Mouse (Mus musculus) Patski (cell line): Measurements from ENCODE around the gene Prlr. TPM values are rescaled to one million over a fixed set of nuclear protein-coding genes. Genes with fewer than 3 reads are reported as not detected.
A peak's percentile ranks its signal among the peaks of the same experiment; 100 is the strongest.

Source experiments
- ATAC-seq: fragments of 100-300 bp; one replicate; pipeline ENCODE4 v1.8.0; 2021
- CTCF ChIA-PET: fragments of 350-600 bp; sonication (Branson Sonifier 250); formaldehyde crosslinking; loops from one replicate; lab custom pipeline; 2022; ENCODE audit warnings: inconsistent platforms; lab: Charles Lee
- POLR2A ChIA-PET: fragments of 350-600 bp; sonication (Branson Sonifier 250); formaldehyde crosslinking; loops from one replicate; lab custom pipeline; 2022; ENCODE audit warnings: antibody characterized with exemption, inconsistent platforms; lab: Charles Lee
- DNase-seq: peaks from one replicate; pipeline ENCODE4 v3.0.0-alpha.2; 2011; ENCODE audit warnings: low read depth, low spot score
- H3K27me3 ChIP-seq: fragments of 371-371 bp; one replicate; pipeline ENCODE4 v1.5.1; 2021
- CTCF ChIP-seq: fragments of 100-300 bp; IDR thresholded peaks from one replicate; pipeline ENCODE4 v1.5.1; 2021
- in situ Hi-C: fragments of 300-500 bp; cut with MboI; formaldehyde crosslinking; loops from 3 replicates; pipeline ENCODE4 v1.11.1; 2018; ENCODE audit warnings: low pct_unique_long_range_greater_than_20kb, mixed read lengths
- polyA plus RNA-seq: library from polyadenylated mRNA; unstranded; gene quantifications from one replicate; pipeline ENCODE4 v1.2.3, GENCODE M21; 2021

Prlr gene
- polyA plus RNA-seq, result not detected

GRCm38 (mm10) chr15:10177083-10177482, at the start of gene Prlr:
Prlr (plus strand) TSS chr15:10177238.
- no peaks in the 10 kb centered on the region for H3K27me3 ChIP-seq
- ChIA-PET POLR2A (no interaction called here), CTCF (no interaction called here)
- DNase-seq, result no peak
- no peak for TF ChIP-seq CTCF
- in situ Hi-C loops, result no loop called here
- ATAC-seq, result no peak

DNA sequence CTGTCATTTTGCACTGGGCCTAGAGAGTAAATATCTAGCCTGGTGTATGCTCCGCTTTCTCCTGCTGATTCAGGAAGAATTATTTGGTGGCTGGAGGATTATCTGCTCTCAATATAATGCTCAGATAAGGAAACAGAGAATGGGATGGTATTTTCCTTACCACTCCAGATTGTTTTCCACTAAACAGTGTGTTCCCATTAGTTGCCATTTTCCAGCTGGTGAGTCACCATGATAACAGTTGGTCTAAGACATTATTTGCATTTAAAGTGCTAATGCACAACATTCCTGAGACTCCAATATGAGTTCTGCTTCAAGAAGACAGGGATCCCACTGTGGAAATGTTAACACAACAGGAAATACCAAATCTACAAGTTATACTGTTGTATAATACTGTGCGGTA, 43.3 kb upstream of the Prlr start:
- ChIA-PET CTCF (no interaction called here), POLR2A (no interaction called here)

DNA sequence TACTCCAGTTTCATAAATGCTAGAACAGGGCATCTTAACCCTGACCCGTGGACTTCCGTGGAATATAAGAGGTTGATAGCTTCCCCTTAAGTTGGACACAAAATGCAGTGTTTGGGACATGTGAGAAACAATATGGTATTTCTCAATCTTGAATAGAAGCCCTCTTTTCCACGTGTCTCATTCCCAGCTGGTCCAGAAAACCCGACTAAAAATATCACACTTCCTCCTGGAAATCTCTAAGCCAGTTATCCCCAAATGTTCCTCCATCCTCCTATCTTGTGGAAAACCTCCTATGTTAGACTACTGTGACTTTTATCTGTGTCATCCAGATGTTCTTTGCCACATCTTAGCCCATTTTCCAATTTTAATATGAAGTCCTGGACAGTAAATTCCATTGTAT, 42.1 kb upstream of the Prlr start:
- in situ Hi-C loops, result no loop called here
- H3K27me3 ChIP-seq, result peaks cover 18% of the 10 kb centered on the region
- ChIA-PET POLR2A (no interaction called here), CTCF (no interaction called here)
- TF ChIP-seq CTCF, result no peak
- ATAC-seq, result no peak
- DNase-seq, result no peak

More for the DNA sequence above, 43.3 kb upstream of the Prlr start:
- peaks cover 14% of the 10 kb centered on the region for H3K27me3 ChIP-seq
- in situ Hi-C loops, result no loop called here
- TF ChIP-seq CTCF, result no peak
- DNase-seq, result no peak
- ATAC-seq, result peak; percentile 39

- ATAC-seq (no peak), DNase-seq (no peak)
- peaks cover 9% of the 10 kb centered on the region for H3K27me3 ChIP-seq
- ChIA-PET POLR2A (no interaction called here), CTCF (no interaction called here)
- TF ChIP-seq CTCF, result no peak
- in situ Hi-C loops, result no loop called here
Observed at GRCm38 (mm10) chr15:10144520-10144919, 32.5 kb upstream of the Prlr start.

- peaks cover 4% of the 10 kb centered on the region for H3K27me3 ChIP-seq
- ChIA-PET POLR2A (no interaction called here), CTCF (no interaction called here)
- no peak for TF ChIP-seq CTCF
- in situ Hi-C loops, result no loop called here
- DNase-seq (no peak), ATAC-seq (no peak)
Observed at GRCm38 (mm10) chr15:10148196-10148595, 28.8 kb upstream of the Prlr start.

- in situ Hi-C loops, result no loop called here
- ATAC-seq, result no peak
Observed at GRCm38 (mm10) chr15:10160663-10161062, 16.4 kb upstream of the Prlr start.

DNA sequence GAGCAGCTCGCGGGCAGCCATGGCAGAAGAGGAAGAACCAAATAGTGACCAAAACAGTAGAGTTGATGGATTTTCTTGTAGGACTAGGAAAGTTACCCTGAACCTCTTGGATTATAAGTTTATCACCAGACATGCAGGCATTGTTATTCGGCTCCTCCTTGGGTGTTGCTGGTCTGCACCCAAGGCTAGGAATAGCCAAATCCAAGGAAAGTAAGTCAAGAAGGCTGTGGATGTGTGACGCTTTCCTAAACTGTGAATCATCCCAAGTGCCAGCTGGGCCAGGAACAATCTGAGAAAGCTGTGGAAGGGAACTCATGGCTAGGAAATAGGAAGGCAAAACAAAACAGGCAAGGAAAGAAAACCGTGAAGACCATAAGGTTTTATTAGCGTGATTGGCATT, 2.0 kb upstream of the Prlr start:
- no peak for TF ChIP-seq CTCF
- ChIA-PET POLR2A (no interaction called here), CTCF (no interaction called here)
- in situ Hi-C loops, result no loop called here
- no peaks in the 10 kb centered on the region for H3K27me3 ChIP-seq
- ATAC-seq (no peak), DNase-seq (no peak)

More at GRCm38 (mm10) chr15:10160663-10161062, 16.4 kb upstream of the Prlr start:
- no peak for DNase-seq
- no peaks in the 10 kb centered on the region for H3K27me3 ChIP-seq
- ChIA-PET POLR2A (interaction anchor here (0.7 kb wide), 1 partner anchor 8 kb away, joined by 3 read pairs; no protein-coding TSS in a partner anchor), CTCF (interaction anchor here (0.7 kb wide), 1 partner anchor 33 kb away, joined by 3 read pairs; no protein-coding TSS in a partner anchor)
- no peak for TF ChIP-seq CTCF

DNA sequence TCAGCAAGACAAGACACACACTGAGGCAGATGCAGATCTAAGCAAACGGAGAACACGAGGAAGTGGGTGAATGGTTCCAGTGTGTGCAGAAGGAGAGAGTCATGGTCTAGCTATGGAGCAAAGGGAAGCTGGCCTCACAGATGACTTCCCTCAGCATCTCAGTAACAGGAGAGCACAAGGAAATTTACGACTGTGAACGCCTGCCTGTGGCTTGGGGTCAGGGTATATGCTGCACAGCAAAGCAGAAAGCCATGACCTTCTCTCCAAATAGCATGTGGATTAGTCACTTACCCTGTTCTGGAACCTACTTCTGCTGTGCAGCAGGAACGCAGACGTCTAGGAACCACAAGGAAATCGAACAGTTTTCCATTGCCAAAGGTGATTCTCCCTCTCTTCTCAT, 1.4 kb upstream of the Prlr start:
- in situ Hi-C loops, result no loop called here
- no peak for TF ChIP-seq CTCF
- peak; percentile 57 for DNase-seq
- no peaks in the 10 kb centered on the region for H3K27me3 ChIP-seq
- ChIA-PET CTCF (no interaction called here), POLR2A (no interaction called here)
- peak; percentile 100 for ATAC-seq

GRCm38 (mm10) chr15:10177519-10178130, 587 bp downstream of the Prlr start:
- ChIA-PET POLR2A (no interaction called here), CTCF (interaction anchor here (1.0 kb wide), 1 partner anchor 9 kb away, joined by 3 read pairs; no protein-coding TSS in a partner anchor)
- ATAC-seq (no peak), DNase-seq (no peak)
- no peak for TF ChIP-seq CTCF
- H3K27me3 ChIP-seq, result no peaks in the 10 kb centered on the region
- in situ Hi-C loops, result no loop called here

DNA sequence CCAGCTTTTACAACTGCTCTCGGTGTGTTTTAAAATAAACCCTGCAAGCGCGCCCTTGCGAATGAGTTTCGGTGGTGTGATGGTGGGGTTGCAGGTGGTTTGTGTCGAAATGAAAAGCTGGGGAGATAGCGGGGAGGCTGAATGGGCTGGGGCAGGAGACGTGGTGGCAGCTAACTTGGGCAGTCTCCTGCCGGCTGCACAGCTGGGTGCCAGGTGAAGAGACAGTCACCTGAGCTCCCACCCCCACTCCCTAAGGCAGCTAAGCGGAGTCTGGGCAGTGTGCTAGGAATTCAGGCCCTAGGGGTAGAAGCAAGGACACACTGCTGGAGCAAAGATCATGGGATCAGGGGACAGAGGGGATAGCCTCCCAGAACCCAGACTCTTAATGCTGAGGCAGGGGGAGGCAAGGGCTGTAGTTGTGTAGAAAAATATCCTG, 1.1 kb downstream of the Prlr start:
- ChIA-PET CTCF (interaction anchor here (1.0 kb wide), 1 partner anchor 9 kb away, joined by 3 read pairs; no protein-coding TSS in a partner anchor), POLR2A (no interaction called here)
- no peaks in the 10 kb centered on the region for H3K27me3 ChIP-seq
- in situ Hi-C loops, result no loop called here
- DNase-seq (no peak), ATAC-seq (no peak)
- TF ChIP-seq CTCF, result no peak

GRCm38 (mm10) chr15:10180694-10181093, 3.7 kb downstream of the Prlr start:
- DNase-seq, result no peak
- no peaks in the 10 kb centered on the region for H3K27me3 ChIP-seq
- no peak for TF ChIP-seq CTCF
- ATAC-seq, result no peak
- ChIA-PET CTCF (no interaction called here), POLR2A (no interaction called here)
- in situ Hi-C loops, result no loop called here
